Mouse (Mus musculus): ENCODE data around the gene Tmem131.

DNA sequence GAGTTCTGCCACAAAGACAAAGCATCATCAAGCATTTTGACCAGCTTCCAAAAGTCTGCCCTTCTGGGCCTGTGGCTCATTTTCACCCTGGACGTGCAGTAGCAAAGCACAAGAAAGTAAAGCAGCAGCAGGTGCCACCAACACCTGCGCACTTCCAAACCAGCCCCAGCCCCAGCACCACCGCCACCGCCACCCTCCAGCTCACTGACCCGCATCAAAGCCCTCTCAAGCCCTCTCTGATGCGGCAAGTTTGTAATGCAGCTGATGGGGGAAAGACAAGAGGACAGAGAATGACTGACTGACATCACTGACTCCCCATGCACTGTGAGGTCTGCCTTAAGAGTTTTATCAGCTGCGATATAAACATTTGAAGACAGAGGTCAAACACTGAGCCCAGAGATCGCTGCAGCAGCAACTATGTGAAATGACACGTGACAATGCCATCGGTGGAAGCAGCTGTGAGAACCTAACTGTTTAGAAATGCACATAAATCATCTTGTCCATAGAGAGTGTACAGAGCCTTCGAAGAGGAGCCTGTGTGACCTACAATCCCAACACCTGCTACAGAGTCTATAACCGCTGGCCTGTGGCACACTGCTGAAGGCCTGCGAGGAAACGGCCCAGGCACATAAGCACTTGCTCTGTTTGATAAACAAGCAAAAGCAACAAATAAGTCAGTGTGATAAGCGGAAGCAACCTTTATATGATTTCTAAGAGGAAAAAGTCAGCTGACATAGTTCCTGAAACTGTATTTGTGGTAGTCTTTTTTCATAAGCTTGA, 21.7 kb downstream of the Tmem131 start:
- TF ChIP-seq CTCF (IDR thresholded peaks at IDR 0.05; ENCODE audit: low read depth, low read length), result no peak
- TF ChIP-seq POLR2A (IDR thresholded peaks at IDR 0.05; ENCODE audit: insufficient read depth, low read length), result no peak
- no peak for TF ChIP-seq EP300 (IDR thresholded peaks at IDR 0.05; ENCODE audit: insufficient read depth, low read depth, low read length)
